Mouse (Mus musculus) adrenal gland (tissue): Measurements from ENCODE around the gene Tuba1a.
"Not testable (repeated sequence)": the region's sequence is repeated elsewhere in the genome, so short reads cannot be mapped to it uniquely, and the experiment has no call there.

Source experiments
- intact Hi-C: fragments of 180-260 bp; cut with DNase I; formaldehyde crosslinking; loops from one replicate; pipeline ENCODE4 v1.15.1; 2025

The Tuba1a gene

GRCm38 (mm10) chr15:98930998-98931397 lies 22.5 kb downstream of the Tuba1a start:
- intact Hi-C loops: no loop called here

GRCm38 (mm10) chr15:98930017-98930734 lies 23.3 kb downstream of the Tuba1a start:
- intact Hi-C loops: no loop called here

GRCm38 (mm10) chr15:98928598-98929240 lies 24.8 kb downstream of the Tuba1a start:
- intact Hi-C loops: loop anchor here (2.0 to 10.0 kb wide), 2 partner anchors 36 to 54 kb away; partner anchors contain the start of gene Kmt2d

- intact Hi-C loops: loop anchor here (10.0 kb wide), 1 partner anchor 53 kb away; the partner anchor contains the start of gene Kmt2d
Observed at GRCm38 (mm10) chr15:98927566-98927965, 25.9 kb downstream of the Tuba1a start.

- intact Hi-C loops: loop anchor here (10.0 kb wide), 1 partner anchor 50 kb away; the partner anchor contains the start of gene Kmt2d
Observed at GRCm38 (mm10) chr15:98924682-98925081, 28.8 kb downstream of the Tuba1a start.

GRCm38 (mm10) chr15:98923031-98923537 lies 30.4 kb downstream of the Tuba1a start:
- intact Hi-C loops: loop anchor here (10.0 kb wide), 1 partner anchor 48 kb away; the partner anchor contains the start of gene Kmt2d

GRCm38 (mm10) chr15:98922581-98922980 lies 30.9 kb downstream of the Tuba1a start:
- intact Hi-C loops: loop anchor here (10.0 kb wide), 1 partner anchor 48 kb away; the partner anchor contains the start of gene Kmt2d

- intact Hi-C loops: loop anchor here (10.0 kb wide), 1 partner anchor 47 kb away; the partner anchor contains the start of gene Kmt2d
Observed at GRCm38 (mm10) chr15:98921510-98921909, 32.0 kb downstream of the Tuba1a start.

- intact Hi-C loops: not testable (repeated sequence)
Observed at GRCm38 (mm10) chr15:98918499-98918895, 35.0 kb downstream of the Tuba1a start.

- intact Hi-C loops: no loop called here
Observed at GRCm38 (mm10) chr15:98917538-98918498, 35.7 kb downstream of the Tuba1a start, which contains the start of gene Lmbr1l. Gene Lmbr1l, minus strand, starts transcription at chr15:98918231.

GRCm38 (mm10) chr15:98917091-98917490 lies 36.4 kb downstream of the Tuba1a start:
- intact Hi-C loops: no loop called here

- intact Hi-C loops: no loop called here
Observed at GRCm38 (mm10) chr15:98916016-98916415, 37.5 kb downstream of the Tuba1a start.

GRCm38 (mm10) chr15:98914903-98915302 lies 38.6 kb downstream of the Tuba1a start:
- intact Hi-C loops: no loop called here

GRCm38 (mm10) chr15:98904692-98905091 lies 48.8 kb downstream of the Tuba1a start:
- intact Hi-C loops: no loop called here

- intact Hi-C loops: no loop called here
Observed at GRCm38 (mm10) chr15:98902600-98902999, 50.9 kb downstream of the Tuba1a start.

- intact Hi-C loops: no loop called here
Observed at GRCm38 (mm10) chr15:98901530-98901929, 52.0 kb downstream of the Tuba1a start.
